Mouse (Mus musculus) macrophage (primary cell): ENCODE measurements around the gene Mpp3. TPM values are rescaled to one million over a fixed set of nuclear protein-coding genes. Genes with fewer than 3 reads are reported as not detected.

Experiments
- H3K27ac ChIP-seq: fragments of 350-480 bp; formaldehyde crosslinking; 2 replicates; pipeline ENCODE4 v1.9.0; 2021
- H3K36me3 ChIP-seq: fragments of 350-480 bp; formaldehyde crosslinking; 2 replicates; pipeline ENCODE4 v1.9.0; 2021; ENCODE audit errors: inconsistent target
- H3K4me3 ChIP-seq: fragments of 350-480 bp; formaldehyde crosslinking; 2 replicates; pipeline ENCODE4 v1.9.0; 2021; ENCODE audit errors: inconsistent target
- H3K79me2 ChIP-seq: fragments of 350-480 bp; formaldehyde crosslinking; 2 replicates; pipeline ENCODE4 v1.9.0; 2021; ENCODE audit errors: inconsistent target
- WGBS: methylation state at CpG from one replicate; pipeline ENCODE4 v1.1.7; 2026; ENCODE audit warnings: inconsistent platforms; ENCODE audit not compliant: missing documents; 5-methylcytosine and 5-hydroxymethylcytosine counted together
- polyA plus RNA-seq: library from polyadenylated mRNA; stranded (reverse); fragments of 250-400 nt; gene quantifications from 3 replicates; pipeline ENCODE4 v1.2.4, GENCODE M21; 2018; ENCODE audit warnings: inconsistent platforms

Mpp3 gene
- polyA plus RNA-seq, 1 experiment from 2014 or later, result not detected

DNA sequence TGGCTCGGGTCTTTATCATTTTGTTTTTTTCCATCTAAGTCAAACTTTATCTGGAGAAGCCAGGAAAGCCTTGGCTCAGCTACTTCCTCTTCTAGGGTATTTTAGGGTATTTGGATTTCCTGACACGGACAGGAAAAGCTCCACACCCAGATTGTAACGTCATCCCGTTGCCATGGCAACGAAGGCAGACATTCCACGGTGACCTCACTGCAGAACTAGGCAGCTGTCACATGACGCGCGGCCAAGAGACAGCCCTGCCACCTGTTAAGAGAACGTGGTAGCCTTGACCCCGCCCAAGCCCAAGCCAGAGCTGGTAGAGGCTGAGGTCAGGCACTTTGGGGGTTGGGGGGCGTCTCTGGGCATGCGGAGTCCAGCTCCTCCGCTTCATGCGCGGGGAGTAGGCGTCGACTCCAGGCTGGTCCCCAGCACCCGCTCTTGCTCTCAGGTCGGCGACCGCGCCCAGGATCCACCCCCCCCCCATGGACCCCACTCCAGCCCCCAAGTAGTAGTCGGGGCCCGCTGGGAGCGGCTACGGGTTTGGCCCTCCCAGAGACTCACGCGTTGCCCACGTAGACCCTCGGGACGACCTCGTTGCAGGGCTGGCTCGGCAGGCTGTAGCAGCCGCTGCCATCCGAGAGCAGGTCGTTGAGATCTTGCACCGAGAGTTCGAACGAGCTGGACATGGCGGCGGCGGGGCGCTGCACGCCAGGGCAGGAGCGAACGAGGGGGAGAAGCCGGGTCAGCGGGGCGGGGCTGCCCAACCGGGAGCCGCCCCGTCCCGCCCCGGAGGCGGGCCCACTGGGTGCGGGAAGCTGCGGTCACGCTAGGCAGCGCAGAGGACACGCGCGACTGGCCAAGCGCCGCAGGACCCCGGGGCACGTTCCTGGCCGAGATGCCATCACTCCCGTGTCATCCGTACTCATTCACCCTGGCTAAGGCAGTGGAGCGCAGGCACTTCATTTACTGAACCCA lies 43.9 kb downstream of the Mpp3 start, which contains the start of gene Cfap97d1:
Gene Cfap97d1 (plus strand): TSS at position 226 of the 972 bp plus-strand sequence.
- Histone ChIP-seq H3K79me2 (peaks cover 46% of the 10 kb centered on the region), H3K27ac (peak within 1 kb of the TSS; percentile 91), H3K4me3 (peak within 1 kb of the TSS; percentile 52), H3K36me3 (peaks cover 14% of the 10 kb centered on the region; the same call in 1 of the 2 replicates)
- under 1% methylated on average over 69 of the region's 71 CpGs for WGBS

DNA sequence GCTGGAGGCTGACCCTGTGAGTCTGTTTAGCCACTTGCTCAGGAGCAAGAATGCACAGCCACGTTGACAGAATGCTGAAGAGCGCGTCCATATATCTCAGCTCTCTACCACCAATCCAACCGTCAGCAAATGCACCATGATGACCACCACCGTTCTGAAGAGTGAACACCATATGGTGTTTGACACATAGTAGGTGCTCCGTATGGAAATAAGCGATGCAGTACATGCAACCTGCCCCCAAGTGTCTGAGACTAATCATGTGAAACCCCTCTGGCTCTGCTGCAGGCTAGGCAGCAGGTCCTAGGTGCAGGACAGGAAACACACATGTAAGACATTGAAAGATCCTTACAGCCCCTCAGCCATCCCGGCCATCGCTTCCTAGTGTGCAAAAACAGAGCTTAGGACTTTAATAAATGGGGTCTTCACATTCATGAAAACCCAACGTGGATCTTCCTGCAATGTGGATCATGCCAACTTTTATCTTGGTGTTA lies 44.8 kb downstream of the Mpp3 start:
- WGBS, result 61% methylated on average over 10 of the region's 10 CpGs
- Histone ChIP-seq H3K27ac (peak overlapping the region; percentile 91), H3K4me3 (peak overlapping the region; percentile 52), H3K36me3 (peaks cover 23% of the 10 kb centered on the region), H3K79me2 (peaks cover 55% of the 10 kb centered on the region)

DNA sequence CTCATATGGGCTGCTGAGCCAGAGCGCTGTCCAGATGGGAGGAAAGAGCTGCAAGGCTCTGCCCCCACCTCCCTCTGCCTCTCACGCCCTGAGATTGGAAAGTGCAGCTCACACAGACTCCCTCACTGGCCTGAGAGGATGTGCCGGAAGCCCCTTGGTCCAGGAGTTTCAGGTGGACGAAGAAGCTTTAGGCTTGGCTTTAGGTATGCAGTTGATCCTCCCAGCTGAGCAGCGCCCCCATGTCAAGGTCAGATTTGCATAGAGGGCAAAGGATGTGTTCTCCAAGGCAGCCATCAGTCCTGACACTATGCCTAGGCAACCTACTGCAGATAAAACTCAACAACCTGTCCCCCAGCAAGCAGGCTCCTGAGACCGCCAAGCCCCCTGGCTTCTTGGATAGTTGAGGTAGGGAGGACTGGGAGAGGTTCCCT lies 45.3 kb downstream of the Mpp3 start:
- 86% methylated on average over 6 of the region's 6 CpGs for WGBS
- peak overlapping the region; percentile 52 for H3K4me3 ChIP-seq
- H3K36me3 ChIP-seq, result peaks cover 28% of the 10 kb centered on the region
- peak overlapping the region; percentile 91 for H3K27ac ChIP-seq
- H3K79me2 ChIP-seq, result peaks cover 60% of the 10 kb centered on the region

DNA sequence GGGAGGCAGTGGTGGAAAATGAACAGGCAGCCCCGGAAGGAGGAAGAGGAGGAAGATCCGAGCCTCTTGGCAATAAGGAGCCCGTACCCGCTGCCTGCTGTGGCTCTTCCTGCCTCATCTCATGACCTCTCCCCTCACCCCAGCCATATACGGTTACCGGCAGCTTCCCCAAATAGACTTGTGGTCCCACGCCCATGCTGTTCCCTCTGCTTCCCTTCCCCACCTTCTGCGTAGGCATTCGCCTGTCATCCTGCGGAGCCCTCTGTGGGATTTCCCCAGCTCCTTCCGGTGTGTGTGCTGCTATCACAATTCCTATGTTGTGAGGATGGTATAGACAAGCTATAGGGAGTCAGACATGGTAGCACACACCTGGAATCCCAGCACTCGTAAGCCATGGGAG lies 46.4 kb downstream of the Mpp3 start:
- H3K36me3 ChIP-seq, result peaks cover 37% of the 10 kb centered on the region
- peak overlapping the region; percentile 91 for H3K27ac ChIP-seq
- H3K4me3 ChIP-seq, result peak overlapping the region; percentile 52; the same call in 1 of the 2 replicates
- WGBS, result 9% methylated on average over 12 of the region's 12 CpGs
- H3K79me2 ChIP-seq, result peaks cover 71% of the 10 kb centered on the region

DNA sequence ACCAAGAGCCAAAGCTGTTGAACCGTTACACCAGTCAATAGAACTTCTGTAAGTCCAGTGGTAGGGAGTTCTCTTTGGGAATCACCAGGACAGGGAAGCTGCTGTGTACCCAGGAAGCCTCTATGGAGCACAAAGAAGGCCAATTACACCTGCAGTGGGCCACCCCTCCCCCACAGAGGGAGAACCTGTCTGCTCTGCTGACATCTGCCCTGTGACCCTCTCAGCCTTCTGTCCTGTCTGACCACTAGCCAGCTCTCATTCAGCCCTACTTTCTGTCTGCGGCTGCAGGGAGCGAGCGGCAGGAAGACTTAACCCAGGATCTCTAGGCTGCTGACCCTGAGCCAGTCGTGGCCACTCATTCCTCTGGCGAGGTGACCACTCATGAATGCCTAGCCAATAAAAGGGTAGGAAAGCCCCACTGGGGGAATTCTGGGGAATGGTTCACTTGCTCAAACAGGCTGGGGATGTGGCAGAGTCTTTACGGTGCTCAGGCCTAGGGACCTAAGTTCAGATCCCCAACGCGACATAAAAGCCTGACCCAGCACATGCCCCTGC lies 47.6 kb downstream of the Mpp3 start:
- peak overlapping the region; percentile 91 for H3K27ac ChIP-seq
- WGBS, result 96% methylated on average over 9 of the region's 9 CpGs
- peaks cover 83% of the 10 kb centered on the region for H3K79me2 ChIP-seq
- peaks cover 48% of the 10 kb centered on the region for H3K36me3 ChIP-seq
- no peak overlapping the region for H3K4me3 ChIP-seq

DNA sequence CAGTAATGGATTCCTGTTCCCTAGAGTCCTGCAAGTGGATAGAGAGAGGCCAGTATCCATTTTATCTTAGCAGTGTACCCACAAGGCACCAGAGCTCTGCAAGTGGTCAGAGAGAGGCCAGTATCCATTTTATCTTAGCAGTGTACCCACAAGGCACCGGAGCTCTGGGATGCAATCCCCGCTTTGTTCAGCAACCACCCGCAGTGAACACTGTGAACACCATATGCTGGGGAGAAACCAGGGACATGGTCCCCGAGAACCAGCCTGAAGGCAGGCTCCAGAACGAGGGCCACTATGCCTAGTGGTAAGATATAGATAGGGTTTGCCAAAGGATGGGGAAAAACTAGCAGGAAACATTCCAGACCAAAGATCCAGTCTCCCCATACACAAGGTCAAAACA lies 49.1 kb downstream of the Mpp3 start:
- WGBS, result 92% methylated on average over 5 of the region's 5 CpGs
- H3K4me3 ChIP-seq, result no peak overlapping the region
- peak overlapping the region; percentile 91 for H3K27ac ChIP-seq
- H3K36me3 ChIP-seq, result peaks cover 63% of the 10 kb centered on the region
- H3K79me2 ChIP-seq, result peaks cover 98% of the 10 kb centered on the region

DNA sequence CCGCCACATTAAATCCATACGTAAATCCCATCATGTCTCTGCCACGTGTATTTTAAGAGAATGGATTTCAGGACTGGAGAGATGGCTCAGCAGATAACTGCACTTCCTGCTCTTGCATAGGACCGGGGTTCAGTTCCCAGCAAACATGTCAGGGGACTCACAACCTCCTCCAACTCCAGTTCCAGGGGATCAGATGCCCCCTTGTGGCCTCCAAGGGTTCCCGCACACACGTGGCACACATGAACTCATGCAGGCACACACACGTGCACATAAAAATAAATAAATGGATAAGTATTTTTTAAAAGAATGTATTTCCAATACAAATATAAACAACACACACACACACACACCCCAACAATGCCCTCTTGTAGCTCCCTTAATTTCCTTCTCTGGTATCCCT lies 51.3 kb downstream of the Mpp3 start:
- Histone ChIP-seq H3K4me3 (no peak overlapping the region), H3K36me3 (peaks cover 75% of the 10 kb centered on the region), H3K79me2 (peaks cover 80% of the 10 kb centered on the region), H3K27ac (no peak overlapping the region)
- WGBS, result 99% methylated on average over 6 of the region's 7 CpGs

DNA sequence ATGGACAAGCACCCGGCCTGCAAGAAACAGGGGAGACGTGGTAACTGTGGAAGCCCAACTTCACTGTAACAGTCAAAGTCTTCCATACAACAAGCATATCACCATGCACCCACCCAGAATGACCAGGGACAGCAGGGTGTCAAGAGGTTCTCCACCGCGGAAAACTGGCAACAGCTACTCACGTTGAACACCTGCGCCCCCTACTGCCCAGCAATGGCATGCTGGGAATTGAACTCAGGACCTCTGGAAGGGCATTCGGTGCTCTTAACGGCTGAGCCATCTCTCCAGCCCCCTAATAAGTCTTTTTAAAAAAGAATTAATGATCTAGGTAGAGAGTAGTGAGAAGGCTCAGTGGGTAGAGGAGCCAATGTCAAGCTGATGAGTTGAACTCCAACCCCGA lies 53.3 kb downstream of the Mpp3 start:
- Histone ChIP-seq H3K36me3 (peaks cover 62% of the 10 kb centered on the region), H3K4me3 (no peak overlapping the region), H3K79me2 (peaks cover 60% of the 10 kb centered on the region), H3K27ac (no peak overlapping the region)
- WGBS, result 76% methylated on average over 9 of the region's 9 CpGs

DNA sequence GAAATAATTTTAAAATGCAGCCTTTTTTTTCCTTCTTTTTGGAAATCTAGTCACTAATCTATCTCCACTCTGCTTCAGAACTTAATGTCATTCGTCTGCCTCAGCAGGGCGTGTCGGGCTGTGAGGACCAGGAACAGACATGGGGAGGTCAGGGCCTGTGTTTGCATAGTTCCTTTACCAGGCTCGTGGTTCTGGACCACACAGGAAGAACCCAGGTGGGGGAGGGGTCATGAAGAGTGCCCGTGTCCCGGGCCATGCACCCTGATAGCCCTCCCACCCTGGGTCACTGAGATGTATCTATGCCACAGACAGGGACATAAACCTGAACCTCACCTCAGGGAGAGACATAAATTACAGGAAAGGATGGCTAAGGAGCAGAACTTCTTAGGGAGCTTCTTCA lies 54.1 kb downstream of the Mpp3 start:
- WGBS, result 55% methylated on average over 6 of the region's 6 CpGs
- Histone ChIP-seq H3K27ac (peak overlapping the region; percentile 96; the same call in 1 of the 2 replicates), H3K79me2 (peaks cover 53% of the 10 kb centered on the region), H3K4me3 (no peak overlapping the region), H3K36me3 (peaks cover 58% of the 10 kb centered on the region)

DNA sequence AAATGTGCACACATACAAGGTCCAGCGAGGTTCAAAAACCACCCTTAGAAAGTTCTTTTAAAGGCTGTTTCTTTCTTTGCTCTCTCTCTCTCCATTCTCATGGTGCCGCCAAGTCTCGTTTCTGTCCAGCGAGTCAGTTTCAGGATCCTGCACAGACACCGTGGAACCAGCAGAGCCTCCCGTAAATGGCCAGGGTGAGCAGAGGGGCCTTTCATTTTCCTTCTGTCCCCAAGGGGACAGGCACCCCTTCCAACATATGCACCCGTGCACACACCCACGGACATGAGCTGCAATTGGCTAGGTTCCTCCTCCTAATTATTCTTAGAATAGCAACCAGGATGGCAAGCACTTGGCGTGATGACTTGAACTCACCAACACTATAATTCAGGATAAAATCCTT lies 54.8 kb downstream of the Mpp3 start:
- peaks cover 46% of the 10 kb centered on the region for H3K79me2 ChIP-seq
- 90% methylated on average over 9 of the region's 9 CpGs for WGBS
- peak overlapping the region; percentile 96 for H3K27ac ChIP-seq
- peaks cover 52% of the 10 kb centered on the region for H3K36me3 ChIP-seq
- no peak overlapping the region for H3K4me3 ChIP-seq

DNA sequence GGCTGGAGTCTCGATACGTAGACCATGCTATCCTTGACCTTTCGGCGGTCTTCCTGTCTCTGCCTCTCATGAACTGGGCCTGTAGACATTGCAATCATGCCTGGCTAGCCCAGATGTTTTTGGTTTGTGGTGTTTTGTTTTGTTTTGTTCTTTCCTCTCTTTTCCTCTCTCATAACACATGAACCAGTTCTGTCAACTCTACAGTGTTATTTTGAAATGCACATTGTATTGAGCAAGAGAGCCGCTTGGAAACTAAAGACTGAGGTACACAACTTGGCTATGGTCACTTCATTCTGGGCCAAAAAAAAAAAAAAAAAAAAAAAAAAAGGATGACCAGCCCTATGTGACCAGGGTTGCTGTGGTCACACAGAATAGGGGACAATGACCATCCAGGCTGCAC lies 55.6 kb downstream of the Mpp3 start:
- Histone ChIP-seq H3K27ac (peak overlapping the region; percentile 96), H3K36me3 (peaks cover 43% of the 10 kb centered on the region), H3K79me2 (peaks cover 37% of the 10 kb centered on the region), H3K4me3 (no peak overlapping the region)
- WGBS, result 81% methylated on average over 5 of the region's 5 CpGs

DNA sequence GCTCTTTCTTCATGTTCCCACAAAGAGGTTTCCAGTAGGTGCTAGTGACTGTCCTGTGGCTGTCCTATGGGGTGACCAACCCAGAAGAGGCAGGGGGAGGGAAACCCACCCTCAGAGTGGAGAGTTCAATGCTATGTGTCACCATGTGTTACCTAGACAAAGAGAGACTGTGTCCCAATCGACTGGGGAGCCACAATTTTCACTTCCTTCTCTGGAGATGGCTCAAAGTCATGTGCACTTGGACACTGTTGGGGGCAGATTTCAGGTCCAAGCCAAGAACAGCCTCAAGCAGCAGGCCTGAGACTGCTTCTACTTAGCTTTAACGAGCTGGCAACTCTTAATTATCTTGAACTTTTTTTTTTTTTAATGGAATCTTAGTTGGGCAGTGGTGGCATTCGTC lies 56.2 kb downstream of the Mpp3 start:
- H3K36me3 ChIP-seq, result peaks cover 40% of the 10 kb centered on the region; the same call in 1 of the 2 replicates
- 27% methylated on average over 3 of the region's 3 CpGs for WGBS
- H3K27ac ChIP-seq, result peak overlapping the region; percentile 96
- peaks cover 32% of the 10 kb centered on the region for H3K79me2 ChIP-seq
- no peak overlapping the region for H3K4me3 ChIP-seq

DNA sequence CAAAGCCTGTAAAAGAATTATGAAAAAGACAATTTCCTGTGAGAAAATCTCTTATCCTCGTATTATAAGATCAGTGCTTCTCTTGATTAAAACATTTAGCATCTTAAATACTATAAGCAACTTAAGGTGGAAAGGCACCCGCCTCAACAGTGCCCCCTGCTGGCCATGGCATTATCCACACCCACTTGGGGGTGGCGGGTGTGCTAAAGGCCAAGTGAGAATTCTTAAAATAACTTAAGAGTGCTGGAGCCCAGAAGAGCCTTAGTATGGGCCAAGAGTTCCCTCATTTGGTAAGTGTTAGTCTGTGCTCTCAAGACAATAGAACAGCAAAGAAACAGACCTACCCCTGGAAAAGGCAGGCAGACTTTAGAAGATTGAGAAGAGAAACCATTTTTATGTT lies 56.9 kb downstream of the Mpp3 start:
- Histone ChIP-seq H3K36me3 (peaks cover 33% of the 10 kb centered on the region; the same call in 1 of the 2 replicates), H3K27ac (peak overlapping the region; percentile 96), H3K79me2 (peaks cover 25% of the 10 kb centered on the region), H3K4me3 (no peak overlapping the region)
- WGBS, result 61% methylated on average over 3 of the region's 3 CpGs

DNA sequence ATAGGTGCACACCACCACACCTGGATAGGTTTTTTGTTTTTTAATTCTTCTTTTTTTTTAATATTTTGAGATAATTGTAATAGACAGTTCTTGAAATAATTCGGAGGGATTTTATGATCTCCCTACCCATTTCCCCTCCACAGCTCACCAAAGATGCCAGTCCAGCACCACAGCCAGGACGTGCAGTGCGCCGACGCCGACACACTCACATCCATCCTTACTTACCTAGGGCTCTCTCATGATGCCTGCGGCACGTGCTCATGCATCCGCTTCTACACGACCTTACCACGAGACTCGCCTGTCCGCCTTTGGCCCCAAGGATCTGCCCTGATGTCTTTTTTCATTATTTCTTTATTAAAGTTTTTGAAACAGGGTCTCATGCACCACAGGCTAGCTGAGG lies 58.4 kb downstream of the Mpp3 start:
- H3K27ac ChIP-seq, result no peak overlapping the region
- peaks cover 18% of the 10 kb centered on the region; the same call in 1 of the 2 replicates for H3K36me3 ChIP-seq
- 92% methylated on average over 13 of the region's 13 CpGs for WGBS
- H3K79me2 ChIP-seq, result peaks cover 9% of the 10 kb centered on the region
- no peak overlapping the region for H3K4me3 ChIP-seq

DNA sequence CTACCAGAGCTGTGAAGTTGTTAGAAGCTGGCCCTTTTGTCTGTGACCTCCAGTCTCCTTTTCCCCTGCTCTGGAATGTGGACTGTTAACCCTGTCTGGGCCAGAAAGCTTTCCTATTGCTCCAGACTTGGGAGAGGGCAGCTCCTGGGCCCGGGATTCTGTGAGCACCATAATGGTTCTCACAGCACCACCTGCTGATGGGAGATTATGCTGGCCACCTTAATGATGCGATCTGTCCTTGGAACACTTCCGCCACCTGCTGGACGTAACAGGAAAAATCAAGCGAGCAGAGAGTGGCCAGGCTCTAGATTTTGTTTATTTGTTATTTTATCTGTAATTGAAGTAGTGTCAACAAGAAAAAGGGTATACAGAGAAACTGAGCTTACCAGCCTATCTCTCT lies 59.5 kb downstream of the Mpp3 start:
- Histone ChIP-seq H3K4me3 (no peak overlapping the region), H3K36me3 (peaks cover 8% of the 10 kb centered on the region; the same call in 1 of the 2 replicates), H3K79me2 (no peaks in the 10 kb centered on the region), H3K27ac (no peak overlapping the region)
- WGBS, result 0% methylated on average over 5 of the region's 5 CpGs
